Mouse (Mus musculus): ENCODE measurements at regions not wholly inside any gene's neighbourhood (a gene's known extent, or its start where the extent isn't known, plus 50 kb on each side); places are given as distances from the start of the nearest gene placed in this dataset.

DNA sequence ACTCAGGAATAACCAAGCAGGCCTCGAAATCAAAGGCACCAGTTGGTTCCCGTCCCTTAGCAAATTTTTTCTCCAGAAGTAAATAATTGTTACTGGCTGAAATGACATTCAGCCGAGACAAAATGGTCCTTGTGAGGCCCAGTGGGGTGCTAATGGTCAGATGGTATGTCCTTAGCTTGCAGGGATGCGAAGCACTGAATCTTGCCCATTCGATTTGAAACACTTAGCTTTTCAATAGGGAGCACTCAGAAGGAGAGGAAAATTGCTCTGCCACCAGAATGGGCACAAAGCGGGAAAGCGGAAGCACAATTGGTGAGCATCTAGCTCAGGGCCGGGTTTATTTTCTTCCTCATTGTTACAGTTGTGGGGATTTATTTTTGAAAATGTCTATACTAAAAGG, 262.1 kb downstream of the Rnf144a start:
- no peak for DNase-seq (ENCODE audit: extremely low read depth)
- in situ Hi-C loops (cut with MboI; ENCODE audit: low pct_ligation_motif_present, low pct_unique_long_range_greater_than_20kb, low sequenced_read_pairs), result no loop called here

DNA sequence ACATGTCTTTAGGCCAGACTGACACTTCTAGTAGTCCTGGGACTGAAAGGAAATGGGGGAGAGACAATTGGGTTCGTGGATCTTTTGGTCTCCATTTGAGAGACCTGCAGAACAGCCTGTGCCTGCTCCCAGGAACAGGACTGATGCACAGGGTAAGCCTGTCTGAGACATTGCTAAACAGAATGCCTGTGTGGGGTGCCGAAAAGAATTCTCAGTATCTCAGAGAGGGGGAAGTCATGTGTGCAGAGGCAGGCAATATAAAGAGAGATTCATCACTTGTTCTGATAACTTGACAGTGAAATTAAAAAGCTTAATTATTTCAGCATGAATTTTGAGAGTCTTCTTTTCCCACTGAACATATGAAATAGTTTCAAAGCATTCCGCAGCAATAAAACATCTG, 268.7 kb downstream of the Rnf144a start:
- no peaks in the 10 kb centered on the region for H3K9me3 ChIP-seq (replicated peaks; ENCODE audit: low read length)
- TF ChIP-seq CHD2 (IDR thresholded peaks at IDR 0.05; ENCODE audit: low read length) (no peak), ZNF384 (IDR thresholded peaks at IDR 0.05; ENCODE audit: low read depth, low read length) (no peak), HCFC1 (IDR thresholded peaks at IDR 0.05; ENCODE audit: low read depth, low read length) (no peak)

More for the DNA sequence above, 262.1 kb downstream of the Rnf144a start:
- H3K4me2 ChIP-seq (ENCODE audit: insufficient read depth, low read depth, poor library complexity, severe bottlenecking), result no peak overlapping the region
- no peaks in the 10 kb centered on the region for H3K27me3 ChIP-seq (replicated peaks)
- TF ChIP-seq MAZ (IDR thresholded peaks at IDR 0.05; ENCODE audit: low read depth, low read length) (no peak), POLR2AphosphoS2 (IDR thresholded peaks at IDR 0.05; ENCODE audit: low read depth, low read length) (no peak), EP300 (IDR thresholded peaks at IDR 0.05; ENCODE audit: low read length) (no peak), IRF4 (IDR thresholded peaks at IDR 0.05; ENCODE audit: low read depth, low read length) (no peak), CHD2 (IDR thresholded peaks at IDR 0.05; ENCODE audit: low read length) (no peak), CTCF (conservative IDR thresholded peaks at IDR 0.05 in 1 of 2, IDR thresholded peaks at IDR 0.05 in 1 of 2; ENCODE audit: low read depth in 2 of 2, low read length in 2 of 2) (no peak), ETS1 (conservative IDR thresholded peaks at IDR 0.05; ENCODE audit: low read depth, low read length) (no peak), MEF2A (IDR thresholded peaks at IDR 0.05; ENCODE audit: borderline replicate concordance, low read depth, low read length) (no peak)
- no peaks in the 10 kb centered on the region for H3K79me2 ChIP-seq (replicated peaks; ENCODE audit: control insufficient read depth, extremely low read depth, insufficient read depth, poor library complexity, severe bottlenecking)
- no peaks in the 10 kb centered on the region for H3K36me3 ChIP-seq (replicated peaks in 1 of 2; ENCODE audit: control insufficient read depth in 1 of 2, insufficient read depth in 1 of 2, low read length in 1 of 2)
- no peaks in the 10 kb centered on the region for H3K4me1 ChIP-seq (ENCODE audit: control insufficient read depth in 1 of 2, insufficient read depth in 2 of 2)
- dilution Hi-C loops (cut with MboI; ENCODE audit: extremely low pct_ligation_motif_present, extremely low pct_unique_long_range_greater_than_20kb, low sequenced_read_pairs), result no loop called here
- no peak overlapping the region for H3K9ac ChIP-seq (ENCODE audit: insufficient read depth, low read depth)
- H3K4me3 ChIP-seq (replicated peaks in 1 of 3; ENCODE audit: low read depth in 2 of 3, low read length in 2 of 3, poor library complexity in 1 of 3), result no peak overlapping the region
- no peak overlapping the region for H3K27ac ChIP-seq (ENCODE audit: insufficient read depth, low read depth)
- H3K9me3 ChIP-seq (replicated peaks; ENCODE audit: low read length), result no peaks in the 10 kb centered on the region

DNA sequence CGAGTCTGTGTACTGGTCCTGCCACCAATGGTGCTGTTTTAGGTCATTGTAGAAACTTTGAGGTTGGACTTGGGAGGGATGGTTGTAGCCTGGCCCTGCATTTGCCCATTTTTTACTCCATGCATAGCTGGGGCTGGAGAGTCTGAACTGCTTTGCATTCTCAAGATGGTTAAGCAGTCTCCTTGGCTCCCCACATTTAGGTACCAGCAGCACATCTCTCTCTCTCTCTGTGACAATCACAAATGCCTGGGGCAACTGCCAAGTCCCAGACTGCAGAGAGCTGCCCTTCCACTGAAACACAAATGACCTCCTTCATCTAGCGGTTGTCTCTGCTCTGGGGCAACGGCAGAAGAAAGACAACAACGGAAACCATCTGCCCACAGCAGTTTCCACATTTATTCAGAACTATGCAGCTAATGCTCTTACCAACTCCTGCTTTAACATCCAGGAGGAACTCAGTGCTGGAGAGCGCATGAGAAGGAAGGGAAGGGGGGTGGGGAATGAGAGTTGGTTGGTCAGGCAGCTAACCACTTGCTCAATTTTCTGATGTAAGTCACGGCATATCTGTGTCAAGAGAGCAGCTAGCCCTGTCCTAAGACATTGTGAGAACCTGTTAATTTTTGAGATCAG, 269.9 kb downstream of the Rnf144a start:
- in situ Hi-C loops (cut with MboI; ENCODE audit: low pct_ligation_motif_present, low pct_unique_long_range_greater_than_20kb, low sequenced_read_pairs) (no loop called here), dilution Hi-C loops (cut with MboI; ENCODE audit: extremely low pct_ligation_motif_present, extremely low pct_unique_long_range_greater_than_20kb, low sequenced_read_pairs) (no loop called here)
- Histone ChIP-seq H3K79me2 (replicated peaks; ENCODE audit: control insufficient read depth, extremely low read depth, insufficient read depth, poor library complexity, severe bottlenecking) (no peaks in the 10 kb centered on the region), H3K9me3 (replicated peaks; ENCODE audit: low read length) (no peaks in the 10 kb centered on the region), H3K4me1 (ENCODE audit: control insufficient read depth in 1 of 2, insufficient read depth in 2 of 2) (no peaks in the 10 kb centered on the region), H3K27me3 (replicated peaks) (no peaks in the 10 kb centered on the region), H3K4me2 (ENCODE audit: insufficient read depth, low read depth, poor library complexity, severe bottlenecking) (no peak overlapping the region), H3K36me3 (replicated peaks in 1 of 2; ENCODE audit: control insufficient read depth in 1 of 2, insufficient read depth in 1 of 2, low read length in 1 of 2) (no peaks in the 10 kb centered on the region), H3K27ac (ENCODE audit: insufficient read depth, low read depth) (no peak overlapping the region), H3K4me3 (replicated peaks in 1 of 3; ENCODE audit: low read depth in 2 of 3, low read length in 2 of 3, poor library complexity in 1 of 3) (no peak overlapping the region), H3K9ac (ENCODE audit: insufficient read depth, low read depth) (no peak overlapping the region)
- DNase-seq (ENCODE audit: extremely low read depth), result no peak
- TF ChIP-seq MXI1 (IDR thresholded peaks at IDR 0.05; ENCODE audit: low read depth, low read length) (no peak), UBTF (IDR thresholded peaks at IDR 0.05; ENCODE audit: low read depth, low read length) (no peak), POLR2A (IDR thresholded peaks at IDR 0.05; ENCODE audit: low read depth, low read length) (no peak), RCOR1 (conservative IDR thresholded peaks at IDR 0.05; ENCODE audit: low read depth, low read length) (no peak), JUN (IDR thresholded peaks at IDR 0.05; ENCODE audit: insufficient read depth, low read depth, low read length) (no peak), ZC3H11A (IDR thresholded peaks at IDR 0.05; ENCODE audit: low read depth, low read length) (no peak), RAD21 (IDR thresholded peaks at IDR 0.05; ENCODE audit: low read depth, low read length) (no peak), USF1 (IDR thresholded peaks at IDR 0.05; ENCODE audit: low read depth, low read length) (no peak), KAT2A (IDR thresholded peaks at IDR 0.05; ENCODE audit: insufficient replicate concordance, low read length) (no peak), NRF1 (IDR thresholded peaks at IDR 0.05; ENCODE audit: low read depth, low read length) (no peak), CHD1 (IDR thresholded peaks at IDR 0.05; ENCODE audit: low read depth, low read length) (no peak), SMC3 (IDR thresholded peaks at IDR 0.05; ENCODE audit: low read depth, low read length) (no peak)

More for the DNA sequence above, 268.7 kb downstream of the Rnf144a start:
- no peak overlapping the region for H3K27ac ChIP-seq (ENCODE audit: insufficient read depth, low read depth)
- dilution Hi-C loops (cut with MboI; ENCODE audit: extremely low pct_ligation_motif_present, extremely low pct_unique_long_range_greater_than_20kb, low sequenced_read_pairs), result no loop called here
- DNase-seq (ENCODE audit: extremely low read depth), result no peak
- in situ Hi-C loops (cut with MboI; ENCODE audit: low pct_ligation_motif_present, low pct_unique_long_range_greater_than_20kb, low sequenced_read_pairs), result no loop called here
- no peaks in the 10 kb centered on the region for H3K27me3 ChIP-seq (replicated peaks)
- no peaks in the 10 kb centered on the region for H3K79me2 ChIP-seq (replicated peaks; ENCODE audit: control insufficient read depth, extremely low read depth, insufficient read depth, poor library complexity, severe bottlenecking)
- no peak overlapping the region for H3K4me2 ChIP-seq (ENCODE audit: insufficient read depth, low read depth, poor library complexity, severe bottlenecking)
- no peak overlapping the region for H3K9ac ChIP-seq (ENCODE audit: insufficient read depth, low read depth)
- H3K4me1 ChIP-seq (ENCODE audit: control insufficient read depth in 1 of 2, insufficient read depth in 2 of 2), result no peaks in the 10 kb centered on the region
- H3K36me3 ChIP-seq (replicated peaks in 1 of 2; ENCODE audit: control insufficient read depth in 1 of 2, insufficient read depth in 1 of 2, low read length in 1 of 2), result no peaks in the 10 kb centered on the region
- H3K4me3 ChIP-seq (replicated peaks in 1 of 3; ENCODE audit: low read depth in 2 of 3, low read length in 2 of 3, poor library complexity in 1 of 3), result no peak overlapping the region
